Mouse (Mus musculus) G1E (cell line): Measurements from ENCODE around the gene 5330417C22Rik.
A peak's percentile ranks its signal among the peaks of the same experiment; 100 is the strongest.

Source experiments
- CTCF ChIP-seq: IDR thresholded peaks from 2 replicates; pipeline ENCODE4 v1.5.1; 2012; ENCODE audit warnings: low read depth, low read length, inconsistent platforms, mixed read lengths
- GATA1 ChIP-seq: IDR thresholded peaks from 2 replicates; pipeline ENCODE4 v1.6.1; 2012; ENCODE audit warnings: borderline replicate concordance, low read length, inconsistent platforms, mixed read lengths
- GATA2 ChIP-seq: IDR thresholded peaks from 2 replicates; pipeline ENCODE4 v1.6.1; 2012; ENCODE audit warnings: low read depth, low read length, inconsistent platforms, borderline replicate concordance
- POLR2AphosphoS5 ChIP-seq: IDR thresholded peaks from 2 replicates; pipeline ENCODE4 v1.6.1; 2012; ENCODE audit warnings: low read depth, low read length, inconsistent platforms; ENCODE audit not compliant: insufficient replicate concordance
- TAL1 ChIP-seq: conservative IDR thresholded peaks from 2 replicates; pipeline ENCODE4 v1.6.1; 2012; ENCODE audit warnings: low read depth, low read length, inconsistent platforms, mixed read lengths

DNA sequence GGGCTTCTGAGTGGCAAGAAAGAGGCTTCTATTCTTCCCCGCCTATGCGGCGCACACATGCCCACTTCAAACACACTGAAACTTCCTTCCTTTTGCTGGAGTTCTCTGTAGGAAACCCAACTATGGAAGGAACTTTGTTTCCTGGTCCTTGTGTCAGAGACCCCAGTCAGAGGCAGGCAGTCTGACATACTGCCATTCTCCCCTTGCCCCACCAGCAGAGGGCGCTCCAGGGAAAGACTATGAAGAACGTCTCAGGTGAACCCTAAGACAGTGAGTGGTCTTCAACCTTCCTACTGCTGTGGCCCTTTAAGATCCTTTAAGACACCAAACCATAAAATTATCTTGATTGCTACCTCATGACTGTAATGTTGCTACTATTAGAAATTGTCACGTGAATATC, 69.9 kb downstream of the 5330417C22Rik start:
- peak; percentile 69 for TF ChIP-seq CTCF
- TF ChIP-seq GATA1, result no peak
- no peak for TF ChIP-seq TAL1
- TF ChIP-seq POLR2AphosphoS5, result no peak
- TF ChIP-seq GATA2, result no peak
